Mouse (Mus musculus) adrenal gland (tissue): ENCODE data around the gene Gsta4.

Experiments
- intact Hi-C: fragments of 180-260 bp; cut with DNase I; formaldehyde crosslinking; loops from one replicate; pipeline ENCODE4 v1.15.1; 2025

Gsta4 gene

DNA sequence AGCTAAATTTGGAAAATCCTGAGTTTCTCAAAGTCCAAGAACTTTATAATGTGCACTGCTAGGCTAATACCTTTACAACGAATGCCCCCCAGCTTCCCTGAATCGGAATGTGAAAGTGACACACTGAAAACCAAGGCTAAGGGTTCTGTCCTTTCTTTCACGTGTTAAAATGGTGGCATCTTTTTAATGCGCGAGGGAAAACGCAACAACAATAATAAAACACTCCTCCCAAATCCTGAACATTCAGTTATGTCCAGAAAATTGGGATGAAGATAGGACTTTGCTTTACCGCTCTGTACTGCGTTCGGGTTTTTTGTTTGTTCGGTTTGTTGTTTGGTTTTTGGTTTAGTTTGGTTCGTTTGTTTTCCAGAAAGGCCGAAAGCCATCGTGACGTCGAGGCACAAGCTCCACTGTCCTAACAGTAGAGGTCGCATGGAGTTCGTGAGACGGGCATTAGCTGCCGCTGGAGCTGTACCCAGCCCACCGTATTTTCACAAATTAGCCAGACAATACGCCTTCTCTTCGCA, 6.3 kb upstream of the Gsta4 start:
- intact Hi-C loops, result no loop called here

DNA sequence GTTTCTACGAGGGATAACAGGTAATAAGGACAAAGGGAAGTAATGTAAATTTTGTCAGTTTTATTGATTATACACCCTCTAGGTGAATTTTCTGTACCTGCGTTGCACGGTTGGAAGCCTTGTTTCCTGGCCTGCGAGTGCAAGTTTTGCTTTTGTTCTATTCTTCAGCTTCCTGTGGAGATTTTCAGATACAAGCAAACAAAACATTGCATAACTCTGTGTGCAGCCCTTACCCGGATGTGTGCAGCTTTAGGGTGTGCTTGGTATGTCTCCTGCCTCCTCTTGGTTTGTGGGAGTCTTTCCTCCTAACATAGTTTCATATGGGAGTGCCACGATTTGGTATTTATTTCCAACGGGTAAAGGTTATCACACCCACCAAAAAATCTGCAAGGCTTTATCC, 5.7 kb upstream of the Gsta4 start:
- intact Hi-C loops, result no loop called here

DNA sequence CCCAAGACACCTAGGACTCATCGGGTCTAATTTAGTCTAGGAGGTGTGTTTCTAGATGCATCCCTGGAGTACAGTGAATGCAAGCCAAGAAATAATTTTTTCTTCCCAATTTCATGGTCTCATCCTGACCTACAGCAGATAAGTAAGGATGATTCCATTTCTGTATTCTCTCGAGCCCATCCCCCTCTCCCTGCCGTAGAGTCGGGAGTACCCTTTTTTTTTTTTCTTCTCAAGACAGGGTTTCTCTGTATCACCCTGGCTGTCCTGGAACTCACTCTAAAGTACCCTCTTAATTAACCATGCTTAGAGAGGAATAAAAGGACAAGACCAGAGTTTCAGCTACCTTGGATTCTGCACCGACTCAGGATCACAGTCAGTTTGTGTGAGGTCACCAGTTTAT, 4.4 kb upstream of the Gsta4 start:
- intact Hi-C loops, result no loop called here

DNA sequence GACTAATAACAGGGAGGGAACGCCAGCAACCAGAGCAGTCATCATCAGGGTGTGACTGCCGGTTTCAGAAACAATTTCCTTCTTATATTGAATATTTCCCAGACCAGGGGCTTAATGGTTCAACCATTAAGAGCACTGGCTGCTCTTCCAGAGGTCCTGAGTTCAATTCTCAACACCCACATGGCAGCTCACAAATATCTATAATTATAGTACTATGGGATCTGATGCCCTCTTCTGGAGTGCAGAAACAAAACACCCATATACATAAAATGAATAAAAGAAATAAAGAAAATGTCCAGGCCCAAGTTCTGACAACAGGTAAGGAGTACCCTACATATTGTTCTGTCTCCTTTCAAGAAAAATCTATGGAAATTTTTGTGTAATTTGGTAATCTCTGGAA, 3.5 kb upstream of the Gsta4 start:
- intact Hi-C loops, result no loop called here

DNA sequence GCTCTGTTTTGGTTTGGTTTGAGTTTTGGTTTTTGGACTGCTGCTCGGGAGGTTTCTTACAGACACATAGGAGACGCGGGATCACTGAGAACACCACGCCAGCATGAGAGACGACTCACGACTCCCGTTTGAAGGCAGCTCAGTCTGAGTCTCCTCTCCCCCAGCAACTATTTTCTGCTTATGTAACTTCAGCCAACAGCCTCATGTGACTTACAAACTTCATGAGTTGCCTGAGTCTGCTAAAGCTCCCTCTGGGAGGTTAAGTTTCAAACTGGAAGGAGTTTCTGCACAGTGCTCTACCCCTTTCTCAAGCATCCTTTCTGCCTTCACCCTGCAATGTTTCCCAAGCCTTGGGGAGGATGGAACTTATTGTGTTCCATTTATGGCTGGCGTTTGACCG, 3.1 kb downstream of the Gsta4 start:
- intact Hi-C loops, result no loop called here

DNA sequence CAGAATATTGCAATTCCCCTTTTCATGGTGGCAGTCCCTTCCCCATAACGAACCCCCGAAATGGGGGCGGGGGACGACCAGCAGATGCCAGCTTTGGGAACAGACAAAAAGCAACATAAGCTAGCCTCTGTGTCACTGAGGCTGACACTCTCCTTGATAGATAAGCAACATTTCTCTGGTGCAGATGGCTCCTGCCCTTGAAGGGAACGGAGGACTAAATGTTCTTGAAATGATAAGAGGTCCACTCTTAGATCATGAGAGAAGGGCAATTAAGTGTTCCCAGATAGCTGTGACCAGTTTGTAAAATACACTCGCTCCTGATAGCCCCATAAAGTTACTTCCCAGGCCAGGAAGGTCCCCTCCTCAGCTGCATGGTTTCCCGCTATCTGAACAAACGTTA, 6.3 kb downstream of the Gsta4 start:
- intact Hi-C loops, result no loop called here

DNA sequence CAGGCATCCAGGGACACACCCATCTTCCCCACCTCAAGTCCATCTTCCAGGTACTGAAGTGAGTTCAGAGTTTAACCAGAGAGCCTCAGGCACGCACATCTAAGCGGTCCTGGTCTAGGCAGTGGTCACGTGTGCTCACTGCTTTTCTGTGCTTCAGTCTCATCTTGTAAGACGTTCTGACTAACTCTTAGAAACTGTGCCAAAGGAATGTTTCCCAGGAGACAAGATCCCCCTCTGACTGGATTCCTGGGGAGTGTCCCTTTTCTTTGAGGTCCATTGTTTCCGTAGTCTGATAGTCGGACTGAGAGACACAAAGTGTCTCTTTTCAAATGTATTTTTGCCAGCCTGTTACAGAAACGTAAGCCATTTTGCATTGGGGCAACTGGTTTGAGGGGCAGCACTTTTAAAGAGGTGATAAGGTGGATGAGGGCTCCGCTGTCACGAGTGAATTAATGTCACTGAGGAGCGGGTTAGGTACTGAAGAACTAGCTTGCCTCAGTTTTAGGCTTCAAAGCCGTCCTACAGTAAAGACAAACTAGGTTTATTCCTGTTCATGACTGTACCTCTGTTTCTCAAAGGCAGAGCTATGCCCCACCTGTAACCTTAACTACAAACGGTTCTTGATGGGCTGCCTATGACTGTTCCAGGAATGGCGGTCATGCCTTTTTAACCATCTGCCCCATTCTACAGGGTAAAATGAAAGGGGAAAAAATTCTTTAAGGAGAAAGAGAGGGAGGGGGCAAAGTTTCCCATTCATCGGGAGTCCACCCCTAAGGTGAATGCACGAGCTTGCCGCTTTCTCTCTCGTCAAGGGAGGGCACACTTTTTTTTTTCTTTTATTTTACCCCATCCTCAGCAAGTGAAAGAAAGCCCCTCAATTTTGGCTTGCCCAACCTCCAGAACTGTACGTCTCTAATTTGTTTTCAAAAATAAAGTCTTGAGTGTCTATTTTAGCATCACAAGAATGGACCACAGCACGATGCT, 8.4 kb downstream of the Gsta4 start:
- intact Hi-C loops, result no loop called here

DNA sequence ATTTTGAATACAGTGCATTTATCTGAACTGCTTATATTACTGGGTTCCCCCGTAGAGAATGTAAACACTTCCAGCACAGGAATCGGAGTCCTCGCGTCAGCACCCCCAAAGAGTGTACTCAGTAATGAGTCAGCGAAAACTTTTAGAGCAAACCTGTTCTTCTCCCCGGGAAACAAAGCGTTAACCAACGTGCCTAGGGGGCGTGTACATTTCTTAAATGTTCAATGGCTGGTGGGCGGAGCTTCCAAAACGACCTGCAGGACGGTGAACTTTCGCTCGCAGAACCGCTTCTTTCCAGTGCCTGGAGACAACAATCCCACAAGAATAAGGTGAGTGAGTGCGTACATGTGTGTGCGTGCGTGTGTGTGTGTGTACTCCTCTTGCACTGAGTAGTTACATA, 9.2 kb downstream of the Gsta4 start:
- intact Hi-C loops, result no loop called here

DNA sequence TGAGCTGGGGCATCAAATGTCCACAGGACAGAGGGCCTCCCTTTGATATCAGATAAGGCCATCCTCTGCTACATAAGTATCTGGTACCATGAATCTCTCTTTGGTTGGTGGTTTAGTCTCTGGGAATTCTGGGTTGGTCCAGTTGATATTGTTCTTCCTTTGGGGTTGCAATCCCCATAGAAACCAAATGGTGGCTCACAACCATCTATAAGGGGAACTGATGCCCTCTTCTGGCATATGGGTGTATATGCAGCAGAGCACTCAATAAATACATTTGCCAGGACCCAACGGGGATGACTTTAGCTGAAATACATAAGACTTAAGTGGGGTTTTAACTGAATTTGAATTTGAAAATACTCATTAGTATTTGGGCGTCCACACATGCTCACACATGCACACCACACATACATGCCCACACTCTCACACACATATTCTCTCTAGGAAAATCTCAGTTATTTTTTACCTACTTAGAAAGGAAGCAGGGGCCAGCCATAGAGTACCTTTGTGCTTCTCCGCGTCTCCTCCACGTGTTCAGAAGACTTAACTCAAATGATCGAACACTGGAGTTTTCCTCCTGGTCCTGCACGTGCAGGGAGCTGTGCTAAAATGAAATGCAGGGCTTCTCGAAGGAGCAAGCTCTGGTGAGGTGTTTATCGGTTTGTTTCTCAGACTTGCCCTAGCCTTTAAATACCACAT, 11.5 kb downstream of the Gsta4 start:
- intact Hi-C loops, result loop anchor here (2.0 kb wide), 1 partner anchor 81 kb away; no protein-coding TSS in a partner anchor

DNA sequence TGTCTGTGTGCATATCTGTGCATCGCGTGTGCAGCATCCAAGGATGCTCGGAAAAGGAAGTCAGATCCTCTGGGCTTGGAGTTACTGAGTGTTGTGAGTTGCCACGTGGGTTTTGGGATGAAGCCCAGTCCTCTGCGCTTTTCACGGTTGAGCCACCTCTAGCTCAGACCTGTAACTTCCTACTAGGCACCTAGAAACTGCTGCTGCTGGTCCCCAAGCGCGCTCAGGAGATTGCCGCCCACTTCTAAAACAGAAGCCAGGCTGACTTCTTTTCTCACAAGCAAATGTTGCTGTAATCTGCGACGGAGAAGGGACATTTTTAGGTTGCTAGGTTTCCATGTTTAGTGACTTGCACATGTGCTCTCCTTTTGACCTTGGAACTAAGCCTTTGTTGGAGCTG, 12.5 kb downstream of the Gsta4 start:
- intact Hi-C loops, result loop anchor here (2.0 kb wide), 1 partner anchor 82 kb away; no protein-coding TSS in a partner anchor

DNA sequence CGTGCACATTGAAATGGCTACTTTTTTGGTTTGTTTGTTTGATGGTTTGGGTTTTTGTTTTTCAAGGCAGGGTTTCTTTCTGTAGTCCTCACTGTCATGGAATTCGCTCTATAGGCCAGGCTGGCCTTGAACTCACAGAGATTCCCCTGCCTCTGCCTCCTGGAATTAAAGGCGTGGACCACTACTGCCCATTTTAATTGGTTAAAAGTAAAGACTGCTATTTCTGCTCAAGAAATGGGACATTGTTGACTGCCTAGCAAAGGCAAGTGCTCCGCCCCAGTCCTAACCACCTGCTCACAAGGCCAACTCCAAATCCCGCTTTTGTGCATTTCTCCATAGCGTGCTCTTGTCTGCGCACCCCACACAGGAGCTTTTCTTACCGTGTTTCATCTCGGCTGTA, 15.2 kb downstream of the Gsta4 start:
- intact Hi-C loops, result no loop called here

DNA sequence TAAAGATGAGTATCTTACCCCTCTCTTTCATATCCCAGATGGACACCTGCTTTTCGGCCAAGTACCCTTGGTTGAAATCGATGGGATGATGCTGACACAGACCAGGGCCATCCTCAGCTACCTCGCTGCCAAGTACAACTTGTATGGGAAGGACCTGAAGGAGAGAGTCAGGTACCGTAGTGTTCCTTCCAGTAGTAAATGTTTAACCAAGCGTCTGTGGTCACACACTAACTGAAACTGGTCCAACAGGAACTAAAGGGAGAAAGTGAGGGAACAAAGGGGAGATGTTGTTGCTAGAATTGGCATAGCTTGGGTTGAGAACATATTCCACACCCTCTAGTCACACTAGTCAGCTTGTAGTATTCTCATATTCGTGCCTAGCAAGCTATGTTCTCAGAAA, 21.6 kb downstream of the Gsta4 start:
- intact Hi-C loops, result no loop called here

DNA sequence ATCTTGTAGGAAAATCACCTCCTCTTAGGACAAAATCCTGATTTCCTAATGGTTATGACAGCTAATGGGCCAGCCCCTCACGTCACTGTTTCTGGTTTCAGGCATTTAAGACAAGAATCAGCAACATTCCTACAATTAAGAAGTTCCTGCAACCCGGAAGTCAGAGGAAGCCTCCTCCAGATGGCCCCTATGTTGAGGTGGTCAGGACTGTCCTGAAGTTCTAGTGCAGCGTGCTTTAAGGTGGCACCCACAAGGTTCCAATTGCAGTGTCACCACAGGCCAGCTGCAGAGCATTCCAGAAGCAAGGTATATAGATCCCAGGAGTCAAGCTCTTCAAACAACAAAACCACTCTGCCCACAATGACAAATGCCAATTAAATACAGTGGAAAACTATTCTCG, 26.4 kb downstream of the Gsta4 start:
- intact Hi-C loops, result no loop called here

DNA sequence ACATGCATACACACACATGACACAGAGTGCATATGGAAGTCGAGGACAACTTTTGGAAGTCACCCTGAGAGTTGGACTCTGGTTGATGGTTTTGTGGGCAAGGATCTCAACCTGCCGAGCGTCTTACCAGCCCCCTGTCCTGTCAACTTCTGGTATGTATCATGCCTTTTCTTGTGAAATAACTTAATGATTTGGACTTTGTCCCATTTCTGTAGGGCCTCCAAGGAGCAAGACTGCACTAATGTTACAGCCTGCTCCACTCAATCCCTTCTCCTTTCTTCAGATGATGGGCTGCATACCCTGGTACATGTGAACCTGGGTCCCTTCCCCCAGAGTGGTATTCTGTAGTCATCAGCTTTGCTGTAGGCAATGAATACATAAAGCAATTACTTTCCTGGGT, 27.5 kb downstream of the Gsta4 start:
- intact Hi-C loops, result no loop called here

DNA sequence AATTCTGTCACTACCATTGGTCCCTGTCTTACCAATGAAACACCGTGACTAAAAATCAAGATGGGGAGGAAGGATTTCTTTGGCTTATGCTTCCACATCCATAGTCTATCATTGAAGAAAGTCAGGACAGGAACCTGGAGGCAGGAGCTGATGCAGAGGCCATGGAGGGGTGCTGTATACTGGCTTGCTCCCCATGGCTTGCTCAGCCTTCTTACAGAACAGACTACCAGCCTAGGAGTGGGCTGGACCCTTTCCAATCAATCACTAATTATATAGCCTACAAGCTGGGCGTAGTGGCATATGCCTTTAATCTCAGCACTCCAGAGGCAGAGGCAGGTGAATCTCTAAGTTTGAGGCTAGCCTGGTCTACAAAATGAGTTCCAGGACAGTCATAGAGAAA, 28.2 kb downstream of the Gsta4 start:
- intact Hi-C loops, result no loop called here

DNA sequence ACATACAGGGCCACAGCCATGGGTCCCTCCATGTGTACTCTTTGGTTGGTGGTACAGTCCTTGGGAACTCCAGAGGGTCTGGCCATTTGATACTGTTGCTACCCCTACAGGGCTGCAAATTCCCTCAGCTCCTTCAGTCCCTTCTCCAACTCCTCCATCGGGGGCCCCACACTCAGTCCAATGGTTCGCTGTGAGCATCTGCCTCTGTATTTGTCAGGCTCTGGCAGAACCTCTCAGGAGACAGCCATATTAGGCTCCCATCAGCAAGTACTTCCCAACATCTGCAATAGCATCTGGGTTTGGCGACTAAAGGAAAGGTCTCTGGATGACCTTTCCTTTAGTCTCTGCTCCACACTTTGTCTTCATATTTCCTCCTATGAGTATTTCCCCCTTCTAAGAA, 28.9 kb downstream of the Gsta4 start:
- intact Hi-C loops, result no loop called here

DNA sequence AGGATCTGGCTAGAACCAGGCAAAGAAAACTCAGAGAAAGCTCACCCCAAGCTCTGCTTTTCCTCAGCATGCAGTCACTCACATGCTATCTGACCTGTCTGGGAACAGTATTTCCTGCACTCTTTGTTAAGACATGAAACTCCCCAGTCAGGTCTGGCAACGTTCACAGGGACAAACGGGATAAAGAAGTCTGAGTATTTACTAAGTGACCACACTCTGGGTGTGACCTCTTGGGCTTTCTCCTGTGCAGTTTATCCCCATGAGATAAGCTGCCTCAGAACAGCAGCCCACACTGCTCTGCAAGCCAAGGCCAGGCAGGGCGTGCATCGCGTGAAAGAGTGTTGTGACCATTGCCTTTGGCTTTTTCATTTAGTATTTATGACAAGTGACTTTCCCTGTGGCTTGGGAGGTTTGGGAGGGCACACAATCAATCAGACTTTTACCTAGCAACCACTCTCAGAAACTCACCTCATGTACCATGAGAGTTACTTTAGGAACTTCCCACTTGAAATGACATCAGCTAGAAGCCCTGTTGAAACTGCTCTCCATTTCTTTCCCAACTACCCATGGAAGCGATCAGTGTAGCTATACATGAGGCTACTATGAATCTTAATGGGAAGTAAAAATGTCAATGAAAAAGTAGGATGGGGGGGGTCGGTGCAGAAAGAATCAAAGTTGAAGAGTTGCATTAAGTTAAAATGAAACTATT, 29.9 kb downstream of the Gsta4 start:
- intact Hi-C loops, result no loop called here

DNA sequence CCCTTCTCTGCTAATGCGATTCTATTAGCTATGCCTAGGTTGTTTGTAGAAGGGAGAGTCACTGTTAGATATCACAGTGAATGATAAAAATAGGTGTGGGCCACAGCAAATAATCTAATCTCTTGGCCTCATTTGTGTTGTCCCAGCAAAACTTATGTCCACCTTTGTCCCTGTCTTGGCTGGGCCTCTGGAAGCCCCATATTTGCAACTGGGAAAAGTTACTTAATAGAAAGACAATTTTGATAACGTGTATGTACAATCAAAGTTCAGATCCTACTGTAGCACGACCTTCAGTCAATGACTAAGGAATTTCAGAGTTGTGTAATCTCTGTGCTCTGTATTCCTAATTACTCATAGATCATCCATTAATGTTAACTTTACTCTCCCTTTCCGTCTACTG, 34.5 kb downstream of the Gsta4 start:
- intact Hi-C loops, result no loop called here

DNA sequence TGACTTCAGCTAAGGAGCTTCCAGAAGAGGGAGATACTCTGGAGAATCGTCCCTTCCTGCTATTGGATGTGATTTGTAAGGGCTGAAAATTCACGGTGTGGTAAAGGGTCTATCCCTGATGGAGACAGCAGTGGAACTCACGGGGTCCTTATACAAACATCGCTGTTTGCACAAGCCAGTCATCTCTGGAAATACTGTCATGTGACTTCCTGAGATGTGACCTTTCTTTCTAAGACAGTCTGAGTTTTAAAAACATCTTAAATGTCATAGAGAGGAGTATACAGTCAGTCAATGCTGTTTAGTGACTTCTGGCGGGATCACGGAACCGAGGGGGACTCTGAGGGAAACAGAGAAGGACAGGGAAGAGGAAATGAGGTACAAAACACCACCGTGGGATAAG, 40.0 kb downstream of the Gsta4 start:
- intact Hi-C loops, result no loop called here

DNA sequence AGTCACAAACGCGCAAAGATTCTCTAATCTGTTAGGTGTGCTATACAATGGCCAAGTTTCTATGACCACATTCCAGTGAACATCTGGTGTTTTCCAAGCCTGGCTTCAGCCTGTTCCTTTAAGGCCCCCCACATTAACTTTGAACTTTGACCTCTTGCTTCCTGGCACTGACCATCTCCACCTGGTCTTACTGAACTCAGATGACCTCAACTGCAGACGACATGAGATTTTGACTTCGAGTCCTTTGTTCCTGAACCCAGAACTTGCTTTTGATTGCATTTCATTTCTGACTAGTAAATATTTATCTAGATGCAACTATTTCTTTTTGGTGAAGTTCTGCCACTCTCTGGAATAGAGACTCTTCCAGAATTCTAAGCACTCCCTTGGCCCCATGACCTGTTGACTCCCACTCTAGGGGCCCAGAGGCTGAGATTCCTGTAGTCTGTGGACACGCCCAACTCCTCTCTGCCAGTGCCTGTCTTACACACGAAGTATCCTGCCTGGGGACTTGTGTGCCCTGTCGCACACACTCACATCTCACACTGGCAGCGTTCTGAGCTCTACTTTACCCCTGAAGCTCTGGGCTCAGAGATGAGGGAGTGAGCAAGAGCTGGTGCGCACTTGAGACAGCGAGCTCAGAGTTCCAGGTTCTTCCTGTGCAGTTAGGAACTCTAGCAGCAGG, 40.8 kb downstream of the Gsta4 start:
- intact Hi-C loops, result no loop called here

DNA sequence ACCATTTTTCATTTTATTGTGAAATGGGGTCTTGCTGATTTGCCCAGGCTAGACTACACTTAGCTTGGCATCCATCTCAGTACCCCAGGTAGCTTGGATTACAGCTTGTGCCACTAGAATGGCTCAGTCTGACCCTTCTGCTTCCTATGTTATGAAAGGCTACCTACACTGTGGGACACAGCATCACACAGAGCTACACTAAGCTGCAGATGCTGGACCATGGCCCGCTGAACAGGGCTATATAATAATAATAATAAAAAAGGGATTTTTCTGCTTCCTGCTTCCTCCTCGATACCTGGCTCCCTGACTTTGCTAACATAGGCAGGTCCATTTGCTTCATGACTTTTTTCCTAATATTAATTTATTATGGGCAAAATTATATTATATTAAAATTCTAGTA, 41.8 kb downstream of the Gsta4 start:
- intact Hi-C loops, result no loop called here
